21 mouse cellular contexts compared by ENCODE assay signal in the genomic region with DNA sequence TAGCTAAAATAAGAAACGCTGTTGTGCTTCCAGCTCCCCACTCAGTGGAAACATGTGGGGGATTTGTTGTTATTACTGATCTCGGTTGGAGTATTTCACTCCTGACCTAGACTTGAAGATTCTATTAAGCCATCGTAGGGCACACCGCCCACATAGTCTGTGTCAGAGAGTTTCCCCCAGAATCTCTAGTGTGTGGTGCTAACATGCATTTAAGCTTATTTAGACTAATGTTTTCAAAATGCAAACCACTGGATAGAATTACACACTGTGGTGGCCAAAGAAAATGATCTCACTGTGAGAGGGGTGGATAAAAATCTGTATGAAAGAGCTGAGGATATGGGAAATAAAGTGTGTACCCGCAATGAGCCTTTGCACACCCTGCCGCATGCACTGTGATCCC.
DNase-seq lines count a peak whose midpoint lies in the region; ATAC-seq and TF ChIP-seq lines count a peak whose summit lies in the region.
"Had no signal": no experiment of that assay in that cellular context is flagged by ENCODE, and none has a peak within 500 bp of the region (broad histone marks: within the 10 kb centered on the region; RNA-seq: fewer than 3 reads in every experiment).

No protein-coding gene starts in this region.

- no peak overlapping the region for H3K4me3 ChIP-seq in embryonic fibroblast, embryonic 13.5 days (ENCODE audit: insufficient read depth, low read length)
- H3K4me3 ChIP-seq in stomach, postnatal 0 days (ENCODE audit: low read depth, low read length), result no peak overlapping the region
- H3K4me3 ChIP-seq: forebrain, embryonic 12.5 days; hindbrain, embryonic 15.5 days; intestine, embryonic 15.5 days; left cerebral cortex, adult 2 months; midbrain, embryonic 13.5 days had no signal

- intact Hi-C loops in left cerebral cortex, postnatal 4 days (cut with DNase I), result no loop called here
- intact Hi-C loops in left cerebral cortex, postnatal 36 days (cut with DNase I), result no loop called here

- H3K9ac ChIP-seq in stomach, postnatal 0 days (ENCODE audit: low read length), result no peak overlapping the region
- H3K9ac ChIP-seq: forebrain, embryonic 12.5 days; hindbrain, embryonic 15.5 days; intestine, embryonic 15.5 days; liver, postnatal 0 days; midbrain, embryonic 13.5 days had no signal

- no peak for TF ChIP-seq POLR2A in embryonic fibroblast, embryonic 13.5 days (IDR thresholded peaks at IDR 0.05; ENCODE audit: low read depth, low read length)

- no peak overlapping the region for H3K4me2 ChIP-seq in stomach, postnatal 0 days (replicated peaks; ENCODE audit: low read depth)
- H3K4me2 ChIP-seq: forebrain, embryonic 12.5 days; hindbrain, embryonic 15.5 days; intestine, embryonic 15.5 days; liver, embryonic 11.5 days; midbrain, embryonic 13.5 days had no signal

- H3K27ac ChIP-seq in embryonic fibroblast, embryonic 13.5 days (ENCODE audit: insufficient read depth, low read length), result peak overlapping the region; percentile 61; the same call in 1 of the 2 replicates
- no peak overlapping the region for H3K27ac ChIP-seq in stomach, postnatal 0 days (replicated peaks)
- H3K27ac ChIP-seq: forebrain, embryonic 12.5 days; hindbrain, embryonic 15.5 days; intestine, embryonic 15.5 days; left cerebral cortex, adult 2 months; midbrain, embryonic 13.5 days had no signal

- 61% methylated on average over 6 of the region's 6 CpGs for WGBS in stomach, postnatal 0 days

- no peaks in the 10 kb centered on the region for H3K27me3 ChIP-seq in stomach, postnatal 0 days (ENCODE audit: control insufficient read depth, insufficient read depth, low read length)
- H3K27me3 ChIP-seq: forebrain, embryonic 12.5 days; hindbrain, embryonic 15.5 days; intestine, embryonic 15.5 days; midbrain, embryonic 13.5 days had no signal

- no peak for TF ChIP-seq CTCF in embryonic fibroblast, embryonic 13.5 days (IDR thresholded peaks at IDR 0.05; ENCODE audit: borderline replicate concordance, insufficient read depth, low read length)
- no peak for TF ChIP-seq CTCF in stomach, postnatal 0 days (IDR thresholded peaks at IDR 0.05; ENCODE audit: low read depth)

- no peaks in the 10 kb centered on the region for H3K36me3 ChIP-seq in stomach, postnatal 0 days (ENCODE audit: control insufficient read depth, insufficient read depth, low read length)
- H3K36me3 ChIP-seq: forebrain, embryonic 12.5 days; hindbrain, embryonic 15.5 days; intestine, embryonic 15.5 days; midbrain, embryonic 13.5 days had no signal

- H3K9me3 ChIP-seq in stomach, postnatal 0 days (ENCODE audit: control insufficient read depth, low read length), result no peaks in the 10 kb centered on the region
- H3K9me3 ChIP-seq: forebrain, embryonic 12.5 days; hindbrain, embryonic 15.5 days; intestine, embryonic 15.5 days; midbrain, embryonic 13.5 days had no signal

- no peak for TF ChIP-seq EP300 in stomach, postnatal 0 days (optimal IDR thresholded peaks at IDR 0.05)

- no peak for ATAC-seq in stomach, postnatal 0 days (ENCODE audit: low FRiP score, low TSS enrichment)
- ATAC-seq: intestine, embryonic 15.5 days; liver, postnatal 0 days; midbrain, embryonic 13.5 days had no signal

- peak; percentile 5 for DNase-seq in left cerebral cortex, postnatal 4 days
- DNase-seq in left cerebral cortex, postnatal 36 days (ENCODE audit: low spot score in 2 of 2), result no peak
- DNase-seq in NIH3T3 (ENCODE audit: low read depth), result peak; percentile 1
- DNase-seq in brain, adult 2 months (ENCODE audit: low read depth, low spot score), result peak; percentile 26
- no peak for DNase-seq in cerebellum, adult 9-11 months
- DNase-seq in stomach, postnatal 0 days (ENCODE audit: low spot score), result no peak
- DNase-seq: adrenal gland, postnatal 14 days; cerebellum, adult 11 months; kidney, adult 9 months; liver, postnatal 0 days; lung, postnatal 10 days; right cerebral cortex, adult 18-20 months; right cerebral cortex, postnatal 4 days; thymus, postnatal 25 days had no signal

- peaks cover 11% of the 10 kb centered on the region for H3K4me1 ChIP-seq in embryonic fibroblast, embryonic 13.5 days (ENCODE audit: control insufficient read depth, insufficient read depth, low read length)
- H3K4me1 ChIP-seq in stomach, postnatal 0 days (replicated peaks; ENCODE audit: control insufficient read depth, insufficient read depth), result no peaks in the 10 kb centered on the region
- H3K4me1 ChIP-seq: intestine, embryonic 15.5 days had no signal

Comparison
In these comparisons a context has a peak if more than half of its experiments do, and no peak if none do; other contexts are left out.
1. DNase-seq: peak in left cerebral cortex, postnatal 4 days (single experiment), NIH3T3 (single experiment) and brain, adult 2 months (single experiment); none in left cerebral cortex, postnatal 36 days (0 of 2), cerebellum, adult 9-11 months (single experiment) and stomach, postnatal 0 days (single experiment).